Mouse (Mus musculus): ENCODE results near the gene Wiz.

- TF ChIP-seq CTCF (IDR thresholded peaks at IDR 0.05; ENCODE audit: borderline replicate concordance, extremely low read depth, insufficient read depth, insufficient read length) = no peak
- no peak for TF ChIP-seq POLR2A (IDR thresholded peaks at IDR 0.05; ENCODE audit: borderline replicate concordance, extremely low read depth, insufficient read depth, insufficient read length, poor library complexity, severe bottlenecking)
Observed at GRCm38 (mm10) chr17:32356281-32356680, 33.0 kb downstream of the Wiz start.
